Mouse (Mus musculus) MEL (cell line): ENCODE results near the gene Dclk1. TPM values are rescaled to one million over a fixed set of nuclear protein-coding genes. Genes with fewer than 3 reads are reported as not detected.

Experiments
- DNase-seq: peaks from one replicate; pipeline ENCODE4 v3.0.0; 2011; ENCODE audit warnings: low read depth, low spot score
- H3K27ac ChIP-seq: 2 replicates; pipeline ENCODE4 v1.5.1; 2012; ENCODE audit warnings: low read depth, mild to moderate bottlenecking, control low read depth, low read length, moderate library complexity; ENCODE audit not compliant: control insufficient read depth
- H3K27me3 ChIP-seq, 2 experiments: fragments of 150-350 bp in 1 of 2; sonication (generic) in 1 of 2; 2 replicates each; pipeline ENCODE4 v1.6.1; 2012; ENCODE audit warnings: low read length in 2 of 2, mild to moderate bottlenecking in 2 of 2, improper control_type of control experiment in 1 of 2, moderate library complexity in 1 of 2; ENCODE audit not compliant: insufficient read depth in 2 of 2, control insufficient read depth in 1 of 2
- H3K36me3 ChIP-seq, 2 experiments: 2 replicates each; pipeline ENCODE4 v1.6.1; 2012 to 2014; ENCODE audit warnings: low read length in 2 of 2, improper control_type of control experiment in 1 of 2, inconsistent platforms in 1 of 2, mild to moderate bottlenecking in 1 of 2; ENCODE audit not compliant: insufficient read depth in 2 of 2, control insufficient read depth in 1 of 2
- H3K4me1 ChIP-seq, 2 experiments: fragments of 150-350 bp in 1 of 2; sonication (generic) in 1 of 2; 2 replicates each; pipeline ENCODE4 v1.6.1; 2012; ENCODE audit warnings: low read length in 2 of 2, improper control_type of control experiment in 1 of 2, mild to moderate bottlenecking in 1 of 2; ENCODE audit not compliant: insufficient read depth in 2 of 2, control insufficient read depth in 1 of 2
- H3K4me3 ChIP-seq, 2 experiments: fragments of 150-350 bp in 1 of 2; sonication (generic) in 1 of 2; 2 replicates each; pipeline ENCODE4 v1.5.1; 2012; ENCODE audit warnings: low read depth in 2 of 2, low read length in 2 of 2, mild to moderate bottlenecking in 2 of 2, moderate library complexity in 2 of 2, control low read depth in 1 of 2, improper control_type of control experiment in 1 of 2; ENCODE audit not compliant: control insufficient read depth in 1 of 2, insufficient read depth in 1 of 2
- H3K79me2 ChIP-seq: 2 replicates; pipeline ENCODE4 v1.6.1; 2012; ENCODE audit warnings: mild to moderate bottlenecking, low read length, moderate library complexity; ENCODE audit not compliant: control insufficient read depth, poor library complexity, insufficient read depth
- H3K9ac ChIP-seq: 2 replicates; pipeline ENCODE4 v1.6.1; 2012; ENCODE audit warnings: low read depth, mild to moderate bottlenecking, control low read depth, low read length, moderate library complexity; ENCODE audit not compliant: control insufficient read depth, poor library complexity, severe bottlenecking
- H3K9me3 ChIP-seq: fragments of 150-350 bp; sonication (generic); replicated peaks from 2 replicates; pipeline ENCODE4 v1.6.1; 2012; ENCODE audit warnings: mild to moderate bottlenecking, low read length, improper control_type of control experiment, moderate library complexity; ENCODE audit not compliant: insufficient read depth
- BHLHE40 ChIP-seq: IDR thresholded peaks from 2 replicates; pipeline ENCODE4 v1.6.1; 2012; ENCODE audit warnings: low read depth, mild to moderate bottlenecking, inconsistent platforms, low read length, improper control_type of control experiment, borderline replicate concordance
- CHD1 ChIP-seq: IDR thresholded peaks from 2 replicates; pipeline ENCODE4 v1.6.1; 2012; ENCODE audit warnings: low read depth, mild to moderate bottlenecking, inconsistent platforms, low read length, improper control_type of control experiment
- CHD2 ChIP-seq: IDR thresholded peaks from 2 replicates; pipeline ENCODE4 v1.6.1; 2011; ENCODE audit warnings: low read length, improper control_type of control experiment
- CTCF ChIP-seq, 3 experiments: IDR thresholded peaks in 2 of 3; conservative IDR thresholded peaks in 1 of 3; 2 replicates each; pipeline ENCODE4 v1.5.1; 2011 to 2012; ENCODE audit warnings: low read length in 3 of 3, low read depth in 2 of 3, mild to moderate bottlenecking in 2 of 3, improper control_type of control experiment in 1 of 3, inconsistent platforms in 1 of 3, mixed read lengths in 1 of 3, moderate library complexity in 1 of 3; ENCODE audit not compliant: control insufficient read depth in 1 of 3, insufficient read depth in 1 of 3, poor library complexity in 1 of 3, severe bottlenecking in 1 of 3
- E2F4 ChIP-seq: IDR thresholded peaks from 2 replicates; pipeline ENCODE4 v1.6.1; 2011; ENCODE audit warnings: low read depth, low read length, improper control_type of control experiment, borderline replicate concordance
- GATA1 ChIP-seq: IDR thresholded peaks from 2 replicates; pipeline ENCODE4 v1.6.1; 2011; ENCODE audit warnings: low read depth, low read length, improper control_type of control experiment
- JUND ChIP-seq: IDR thresholded peaks from 2 replicates; pipeline ENCODE4 v1.6.1; 2011; ENCODE audit warnings: low read depth, mild to moderate bottlenecking, improper control_type of control experiment, low read length
- KAT2A ChIP-seq: conservative IDR thresholded peaks from 2 replicates; pipeline ENCODE4 v1.6.1; 2012; ENCODE audit warnings: low read depth, low read length, improper control_type of control experiment, inconsistent platforms
- MAFK ChIP-seq: IDR thresholded peaks from 2 replicates; pipeline ENCODE4 v1.6.1; 2011; ENCODE audit warnings: low read depth, mild to moderate bottlenecking, low read length, improper control_type of control experiment, borderline replicate concordance
- MAX ChIP-seq: IDR thresholded peaks from 2 replicates; pipeline ENCODE4 v1.6.1; 2011; ENCODE audit warnings: low read length, improper control_type of control experiment
- MXI1 ChIP-seq: IDR thresholded peaks from 2 replicates; pipeline ENCODE4 v1.6.1; 2011; ENCODE audit warnings: mild to moderate bottlenecking, low read depth, low read length, improper control_type of control experiment
- MYB ChIP-seq: IDR thresholded peaks from 2 replicates; pipeline ENCODE4 v1.6.1; 2011; ENCODE audit warnings: mild to moderate bottlenecking, low read depth, low read length, improper control_type of control experiment
- MYC ChIP-seq: IDR thresholded peaks from 2 replicates; pipeline ENCODE4 v1.6.1; 2011; ENCODE audit warnings: low read depth, mild to moderate bottlenecking, low read length, improper control_type of control experiment, moderate library complexity
- POLR2AphosphoS2 ChIP-seq: IDR thresholded peaks from 2 replicates; pipeline ENCODE4 v1.6.1; 2011; ENCODE audit warnings: low read length, improper control_type of control experiment
- POLR2AphosphoS5 ChIP-seq: IDR thresholded peaks from 2 replicates; pipeline ENCODE4 v1.6.1; 2012; ENCODE audit warnings: low read depth, borderline replicate concordance, mild to moderate bottlenecking, inconsistent platforms, low read length, moderate library complexity, mixed read lengths
- RAD21 ChIP-seq: IDR thresholded peaks from 2 replicates; pipeline ENCODE4 v1.6.1; 2011; ENCODE audit warnings: mild to moderate bottlenecking, low read depth, low read length, improper control_type of control experiment
- SIN3A ChIP-seq: IDR thresholded peaks from 2 replicates; pipeline ENCODE4 v1.6.1; 2012; ENCODE audit warnings: low read length, improper control_type of control experiment, inconsistent platforms
- SMC3 ChIP-seq: IDR thresholded peaks from 2 replicates; pipeline ENCODE4 v1.6.1; 2011; ENCODE audit warnings: low read depth, low read length, improper control_type of control experiment
- TCF12 ChIP-seq: IDR thresholded peaks from 2 replicates; pipeline ENCODE4 v1.6.1; 2014; ENCODE audit warnings: low read depth, mild to moderate bottlenecking, inconsistent platforms, low read length, improper control_type of control experiment, moderate library complexity
- UBTF ChIP-seq: IDR thresholded peaks from 2 replicates; pipeline ENCODE4 v1.6.1; 2012; ENCODE audit warnings: low read depth, mild to moderate bottlenecking, inconsistent platforms, low read length, improper control_type of control experiment, moderate library complexity, borderline replicate concordance; ENCODE audit not compliant: insufficient read depth
- USF1 ChIP-seq: IDR thresholded peaks from 2 replicates; pipeline ENCODE4 v1.6.1; 2014; ENCODE audit warnings: low read depth, mild to moderate bottlenecking, inconsistent platforms, low read length, improper control_type of control experiment, moderate library complexity
- ZMIZ1 ChIP-seq: IDR thresholded peaks from 2 replicates; pipeline ENCODE4 v1.6.1; 2012; ENCODE audit warnings: low read depth, mild to moderate bottlenecking, inconsistent platforms, low read length, improper control_type of control experiment, moderate library complexity
- polyA plus RNA-seq, 2 experiments: library from polyadenylated mRNA; stranded (reverse) in 1 of 2; unstranded in 1 of 2; fragments of >175 nt in 1 of 2; fragments of >200 nt in 1 of 2; gene quantifications; 2 replicates each; pipeline versions ENCODE4 v1.2.1 to v1.2.4; 2012; ENCODE audit warnings: low replicate concordance in 2 of 2, low read depth in 1 of 2; ENCODE audit not compliant: insufficient read length in 2 of 2, insufficient read depth in 1 of 2, missing spikeins in 1 of 2
- total RNA-seq: library from RNA; depleted of rRNA; stranded (reverse); fragments of 300-350 nt; gene quantifications from 2 replicates; pipeline ENCODE4 v1.2.3, GENCODE M21; 2012

The Dclk1 gene
- total and polyA plus RNA-seq, 3 experiments: not detected

- no peak overlapping the region for H3K27ac ChIP-seq
- no peak for DNase-seq
- H3K4me1 ChIP-seq: no peaks in the 10 kb centered on the region
- H3K79me2 ChIP-seq: no peaks in the 10 kb centered on the region
- H3K9ac ChIP-seq: no peak overlapping the region
- H3K4me3 ChIP-seq: no peak overlapping the region
- TF ChIP-seq RAD21: peak; percentile 21
- TF ChIP-seq SMC3: 0 out of 2 replicates have a peak, but pooled peaks have one; percentile 6
- TF ChIP-seq CTCF (IDR thresholded peaks at IDR 0.05 in 2 of 3, conservative IDR thresholded peaks at IDR 0.05 in 1 of 3; ENCODE audit: control insufficient read depth in 1 of 3, insufficient read depth in 1 of 3, low read depth in 2 of 3, low read length in 3 of 3, poor library complexity in 1 of 3, severe bottlenecking in 1 of 3): peak; percentile 23 to 40 (median 30); a peak in 5 of 6 replicates
- TF ChIP-seq TCF12: no peak
- TF ChIP-seq, all 39 proteins: peak for 3
- no peaks in the 10 kb centered on the region for H3K9me3 ChIP-seq
- H3K36me3 ChIP-seq: no peaks in the 10 kb centered on the region
- H3K27me3 ChIP-seq: no peaks in the 10 kb centered on the region
These were observed 19.7 kb upstream of the Dclk1 start for GRCm38 (mm10) chr3:55222502-55222901.

GRCm38 (mm10) chr3:55223862-55224261 lies 18.3 kb upstream of the Dclk1 start:
- Histone ChIP-seq H3K9me3 (no peaks in the 10 kb centered on the region), H3K27me3 (no peaks in the 10 kb centered on the region), H3K36me3 (no peaks in the 10 kb centered on the region), H3K27ac (no peak overlapping the region), H3K79me2 (no peaks in the 10 kb centered on the region), H3K9ac (no peak overlapping the region), H3K4me1 (no peaks in the 10 kb centered on the region), H3K4me3 (no peak overlapping the region)
- TF ChIP-seq UBTF (no peak), JUND (no peak), GATA1 (no peak), MXI1 (no peak), KAT2A (no peak), ZMIZ1 (no peak), E2F4 (no peak), MYC (no peak), POLR2AphosphoS5 (no peak), CHD1 (no peak), USF1 (no peak), MYB (no peak), POLR2AphosphoS2 (no peak), BHLHE40 (no peak), RAD21 (no peak), MAFK (no peak), SMC3 (no peak), SIN3A (no peak), CHD2 (no peak), MAX (no peak)
- no peak for DNase-seq
